Mouse (Mus musculus) liver, postnatal 0 days (tissue): ENCODE data around the gene Nav2. TPM values are rescaled to one million over a fixed set of nuclear protein-coding genes. Genes with fewer than 3 reads are reported as not detected.

Experiments used
- ATAC-seq: fragments of 200-750 bp; cut with Nextera tagmentation; 2 replicates; pipeline ENCODE4 v1.8.0; 2017; ENCODE audit warnings: mild to moderate bottlenecking, moderate library complexity
- DNase-seq: peaks from one replicate; pipeline ENCODE4 v3.0.0-alpha.2; 2016
- H3K27ac ChIP-seq: fragments of 300-500 bp; sonication (generic); 2 replicates; pipeline ENCODE4 v1.5.1; 2014; ENCODE audit warnings: antibody characterized with exemption, moderate library complexity, mild to moderate bottlenecking, low read depth
- H3K27me3 ChIP-seq: fragments of 300-500 bp; sonication (generic); 2 replicates; pipeline ENCODE4 v1.6.1; 2014; ENCODE audit warnings: low read length, control low read depth, mixed read lengths; ENCODE audit not compliant: insufficient read depth
- H3K36me3 ChIP-seq: fragments of 300-500 bp; sonication (generic); replicated peaks from 2 replicates; pipeline ENCODE4 v1.6.1; 2014; ENCODE audit warnings: mild to moderate bottlenecking, control low read depth, low read length, moderate library complexity, mixed read lengths; ENCODE audit not compliant: insufficient read depth
- H3K4me1 ChIP-seq: fragments of 300-500 bp; sonication (generic); 2 replicates; pipeline ENCODE4 v1.6.1; 2014; ENCODE audit warnings: antibody characterized with exemption, mild to moderate bottlenecking, control low read depth; ENCODE audit not compliant: insufficient read depth
- H3K4me2 ChIP-seq: fragments of 300-500 bp; sonication (generic); 2 replicates; pipeline ENCODE4 v1.6.1; 2014; ENCODE audit warnings: low read depth, mild to moderate bottlenecking, low read length, moderate library complexity, mixed read lengths
- H3K4me3 ChIP-seq: fragments of 300-500 bp; sonication (generic); 2 replicates; pipeline ENCODE4 v1.5.1; 2014; ENCODE audit warnings: low read depth, low read length
- H3K9ac ChIP-seq: fragments of 300-500 bp; sonication (generic); replicated peaks from 2 replicates; pipeline ENCODE4 v1.6.1; 2014; ENCODE audit warnings: mild to moderate bottlenecking, moderate library complexity
- H3K9me3 ChIP-seq: fragments of 300-500 bp; sonication (generic); 2 replicates; pipeline ENCODE4 v1.6.1; 2016; ENCODE audit warnings: mild to moderate bottlenecking, control low read depth, low read length, mixed read lengths
- CTCF ChIP-seq: sonication (generic); IDR thresholded peaks from 2 replicates; pipeline ENCODE4 v1.5.1; 2016; ENCODE audit warnings: antibody characterized with exemption, low read depth
- EP300 ChIP-seq: IDR thresholded peaks from 2 replicates; pipeline ENCODE4 v1.6.1; 2016; ENCODE audit warnings: antibody characterized with exemption, low read depth, mild to moderate bottlenecking
- WGBS: fragments of 180-500 bp; shearing (Covaris S2); extraction: QIAGEN DNeasy Blood & Tissue Kit; methylation state at CpG from one replicate; pipeline ENCODE4 v1.1.7; 2014; ENCODE audit not compliant: insufficient replicate concordance; 5-methylcytosine and 5-hydroxymethylcytosine counted together
- polyA plus RNA-seq: library from polyadenylated mRNA; unstranded; fragments of >200 nt; fragmentation: Nextera tagmentation; extraction: Ambion mirVana; gene quantifications from 2 replicates; pipeline ENCODE4 v1.2.1, GENCODE M21; 2015

The Nav2 gene
- polyA plus RNA-seq, 1 experiment from 2014 or later = 3.3 TPM

GRCm38 (mm10) chr7:48867576-48867975 lies 40.9 kb upstream of the Nav2 start:
- Histone ChIP-seq H3K9ac (no peak overlapping the region), H3K9me3 (no peaks in the 10 kb centered on the region), H3K36me3 (peaks cover 72% of the 10 kb centered on the region), H3K4me2 (no peak overlapping the region), H3K27me3 (no peaks in the 10 kb centered on the region), H3K4me1 (no peaks in the 10 kb centered on the region), H3K27ac (no peak overlapping the region), H3K4me3 (no peak overlapping the region)
- 91% methylated on average over 18 of the region's 18 CpGs for WGBS
- ATAC-seq (no peak), DNase-seq (no peak)
- TF ChIP-seq EP300 = no peak
- no peak for TF ChIP-seq CTCF

GRCm38 (mm10) chr7:48870144-48870543 lies 38.4 kb upstream of the Nav2 start:
- WGBS = 84% methylated on average over 6 of the region's 6 CpGs
- H3K36me3 ChIP-seq = peaks cover 98% of the 10 kb centered on the region
- no peak overlapping the region for H3K27ac ChIP-seq
- H3K9me3 ChIP-seq = no peaks in the 10 kb centered on the region
- H3K9ac ChIP-seq = no peak overlapping the region
- no peak overlapping the region for H3K4me2 ChIP-seq
- H3K27me3 ChIP-seq = no peaks in the 10 kb centered on the region
- no peaks in the 10 kb centered on the region for H3K4me1 ChIP-seq
- ATAC-seq = no peak
- DNase-seq = no peak
- TF ChIP-seq EP300 = no peak
- TF ChIP-seq CTCF = no peak
- H3K4me3 ChIP-seq = no peak overlapping the region

GRCm38 (mm10) chr7:48870579-48871180 lies 37.8 kb upstream of the Nav2 start:
- DNase-seq (no peak), ATAC-seq (no peak)
- Histone ChIP-seq H3K36me3 (peaks cover 99% of the 10 kb centered on the region), H3K9me3 (no peaks in the 10 kb centered on the region), H3K4me3 (no peak overlapping the region), H3K4me2 (no peak overlapping the region), H3K27me3 (no peaks in the 10 kb centered on the region), H3K27ac (no peak overlapping the region), H3K4me1 (no peaks in the 10 kb centered on the region), H3K9ac (no peak overlapping the region)
- TF ChIP-seq EP300 (no peak), CTCF (no peak)
- WGBS = 92% methylated on average over 21 of the region's 21 CpGs

- no peaks in the 10 kb centered on the region for H3K27me3 ChIP-seq
- H3K27ac ChIP-seq = no peak overlapping the region
- H3K4me2 ChIP-seq = no peak overlapping the region
- peaks cover 98% of the 10 kb centered on the region for H3K36me3 ChIP-seq
- no peak for DNase-seq
- WGBS = 83% methylated on average over 11 of the region's 11 CpGs
- H3K9me3 ChIP-seq = no peaks in the 10 kb centered on the region
- TF ChIP-seq CTCF (no peak), EP300 (no peak)
- no peak overlapping the region for H3K9ac ChIP-seq
- no peaks in the 10 kb centered on the region for H3K4me1 ChIP-seq
- no peak overlapping the region for H3K4me3 ChIP-seq
- no peak for ATAC-seq
Observed at GRCm38 (mm10) chr7:48871292-48871691, 37.2 kb upstream of the Nav2 start.

GRCm38 (mm10) chr7:48875096-48875495 lies 33.4 kb upstream of the Nav2 start:
- peaks cover 83% of the 10 kb centered on the region for H3K36me3 ChIP-seq

GRCm38 (mm10) chr7:48876526-48876925 lies 32.0 kb upstream of the Nav2 start:
- Histone ChIP-seq H3K4me2 (no peak overlapping the region), H3K9me3 (no peaks in the 10 kb centered on the region), H3K27ac (no peak overlapping the region), H3K36me3 (peaks cover 68% of the 10 kb centered on the region), H3K9ac (no peak overlapping the region), H3K4me1 (peaks cover 11% of the 10 kb centered on the region), H3K27me3 (no peaks in the 10 kb centered on the region), H3K4me3 (no peak overlapping the region)
- WGBS = 72% methylated on average over 4 of the region's 4 CpGs
- DNase-seq (peak; percentile 58), ATAC-seq (no peak)
- TF ChIP-seq EP300 (no peak), CTCF (peak; percentile 86)

More at GRCm38 (mm10) chr7:48875096-48875495, 33.4 kb upstream of the Nav2 start:
- Histone ChIP-seq H3K9ac (no peak overlapping the region), H3K9me3 (no peaks in the 10 kb centered on the region), H3K4me2 (no peak overlapping the region), H3K27me3 (no peaks in the 10 kb centered on the region), H3K4me1 (peaks cover 11% of the 10 kb centered on the region), H3K4me3 (no peak overlapping the region), H3K27ac (no peak overlapping the region)
- DNase-seq (no peak), ATAC-seq (no peak)
- 93% methylated on average over 14 of the region's 14 CpGs for WGBS
- TF ChIP-seq EP300 (no peak), CTCF (no peak)
